Mouse (Mus musculus) spleen, adult 2 months (tissue): ENCODE data around the gene Hmgn1.

Experiments
- CTCF ChIP-seq: fragments of 200-500 bp; IDR thresholded peaks from 2 replicates; pipeline ENCODE4 v1.5.1; 2011; ENCODE audit warnings: mild to moderate bottlenecking, inconsistent platforms; ENCODE audit not compliant: insufficient read depth, insufficient read length, insufficient replicate concordance; ENCODE audit errors: extremely low read depth
- POLR2A ChIP-seq: fragments of 200-500 bp; IDR thresholded peaks from 2 replicates; pipeline ENCODE4 v1.6.1; 2011; ENCODE audit warnings: low read depth, low read length, inconsistent platforms

GRCm38 (mm10) chr16:96161336-96161735, 33.8 kb upstream of the Hmgn1 start:
- TF ChIP-seq CTCF (no peak), POLR2A (no peak)
